ENCODE assay signal across 8 mouse cellular contexts in genomic region chr11:69919661-69920265, GRCm38 (mm10). TPM values are rescaled to one million over a fixed set of nuclear protein-coding genes. Genes with fewer than 3 reads are reported as not detected.
DNase-seq lines count a peak whose midpoint lies in the region; ATAC-seq and TF ChIP-seq lines count a peak whose summit lies in the region.

No protein-coding gene starts in this region.

- H3K36me3 ChIP-seq in embryonic facial prominence, embryonic 14.5 days (ENCODE audit: control insufficient read depth, insufficient read depth, low read length), result peaks cover 47% of the 10 kb centered on the region
- H3K36me3 ChIP-seq in heart, embryonic 13.5 days, result peaks cover 44% of the 10 kb centered on the region
- H3K36me3 ChIP-seq in kidney, postnatal 0 days (ENCODE audit: insufficient read depth, low read length), result peaks cover 33% of the 10 kb centered on the region
- peaks cover 30% of the 10 kb centered on the region for H3K36me3 ChIP-seq in lung, postnatal 0 days (ENCODE audit: insufficient read depth, low read length)

- peak overlapping the region; percentile 96 for H3K27ac ChIP-seq in embryonic facial prominence, embryonic 14.5 days (replicated peaks; ENCODE audit: low read depth, low read length)
- peak overlapping the region; percentile 99 for H3K27ac ChIP-seq in heart, embryonic 13.5 days (replicated peaks)
- peak overlapping the region; percentile 96 for H3K27ac ChIP-seq in kidney, postnatal 0 days
- H3K27ac ChIP-seq in lung, postnatal 0 days (ENCODE audit: low read length), result peak overlapping the region; percentile 96

- under 1% methylated on average over 17 of the region's 17 CpGs for WGBS in embryonic facial prominence, embryonic 14.5 days
- under 1% methylated on average over 17 of the region's 17 CpGs for WGBS in heart, embryonic 13.5 days
- whole genome bisulfite sequencing in kidney, postnatal 0 days, result 0% methylated on average over 17 of the region's 17 CpGs
- 2% methylated on average over 17 of the region's 17 CpGs for WGBS in lung, postnatal 0 days

- H3K4me2 ChIP-seq in embryonic facial prominence, embryonic 14.5 days (ENCODE audit: low read depth, low read length), result peak overlapping the region; percentile 75
- H3K4me2 ChIP-seq in heart, embryonic 13.5 days, result peak overlapping the region; percentile 97
- peak overlapping the region; percentile 71 for H3K4me2 ChIP-seq in kidney, postnatal 0 days (ENCODE audit: low read length)
- peak overlapping the region; percentile 99 for H3K4me2 ChIP-seq in lung, postnatal 0 days (replicated peaks; ENCODE audit: low read depth, low read length)

- peak overlapping the region; percentile 99 for H3K9ac ChIP-seq in embryonic facial prominence, embryonic 14.5 days (ENCODE audit: low read depth, low read length)
- H3K9ac ChIP-seq in heart, embryonic 13.5 days, result peak overlapping the region; percentile 99
- peak overlapping the region; percentile 98 for H3K9ac ChIP-seq in kidney, postnatal 0 days (ENCODE audit: low read depth, low read length)
- H3K9ac ChIP-seq in lung, postnatal 0 days (replicated peaks; ENCODE audit: low read depth), result peak overlapping the region; percentile 89

- no peaks in the 10 kb centered on the region for H3K27me3 ChIP-seq in embryonic facial prominence, embryonic 14.5 days (replicated peaks; ENCODE audit: control insufficient read depth, insufficient read depth, low read length)
- H3K27me3 ChIP-seq in heart, embryonic 13.5 days (replicated peaks), result no peaks in the 10 kb centered on the region
- no peaks in the 10 kb centered on the region for H3K27me3 ChIP-seq in kidney, postnatal 0 days (ENCODE audit: insufficient read depth, low read length)
- no peaks in the 10 kb centered on the region for H3K27me3 ChIP-seq in lung, postnatal 0 days (replicated peaks; ENCODE audit: insufficient read depth, low read length)

- peak; percentile 63 to 75 for DNase-seq in CD8-positive naive resting alpha-beta T cell, adult 2 months (ENCODE audit: low read depth in 2 of 2, low spot score in 2 of 2)
- DNase-seq in adrenal gland, adult 8-10 months, result peak; percentile 81
- DNase-seq in embryonic facial prominence, embryonic 14.5 days (ENCODE audit: low spot score), result peak; percentile 91
- peak; percentile 87 for DNase-seq in kidney, postnatal 0 days (ENCODE audit: low spot score)
- DNase-seq in lung, postnatal 0 days (ENCODE audit: low spot score), result peak; percentile 94
- peak; percentile 44 for DNase-seq in ovary, postnatal 10 days (ENCODE audit: low spot score)
- DNase-seq in urinary bladder, postnatal 25 days (ENCODE audit: low spot score), result peak; percentile 72

- H3K4me3 ChIP-seq in embryonic facial prominence, embryonic 14.5 days (ENCODE audit: low read depth, low read length), result peak overlapping the region; percentile 94
- H3K4me3 ChIP-seq in heart, embryonic 13.5 days, result peak overlapping the region; percentile 91
- peak overlapping the region; percentile 92 for H3K4me3 ChIP-seq in kidney, postnatal 0 days (replicated peaks; ENCODE audit: low read depth, low read length)
- H3K4me3 ChIP-seq in lung, postnatal 0 days (ENCODE audit: low read depth, low read length), result peak overlapping the region; percentile 92

- ATAC-seq in embryonic facial prominence, embryonic 14.5 days (ENCODE audit: low read depth), result no peak; the same call in 1 of the 2 replicates
- ATAC-seq in heart, embryonic 13.5 days (ENCODE audit: extremely low read depth, insufficient number of reproducible peaks, low FRiP score, low TSS enrichment), result 0 out of 2 replicates have a peak, but pooled peaks have one; percentile 26
- ATAC-seq in kidney, postnatal 0 days (replicated peaks; ENCODE audit: low FRiP score, low read depth), result peak; percentile 27
- peak; percentile 35 for ATAC-seq in lung, postnatal 0 days

- no peak for TF ChIP-seq EP300 in lung, postnatal 0 days (IDR thresholded peaks at IDR 0.05)

- no peak for TF ChIP-seq CTCF in kidney, postnatal 0 days (IDR thresholded peaks at IDR 0.05; ENCODE audit: low read depth)
- TF ChIP-seq CTCF in lung, postnatal 0 days (IDR thresholded peaks at IDR 0.05), result no peak

- H3K9me3 ChIP-seq in embryonic facial prominence, embryonic 14.5 days (ENCODE audit: control insufficient read depth, low read length), result no peaks in the 10 kb centered on the region
- H3K9me3 ChIP-seq in heart, embryonic 13.5 days, result no peaks in the 10 kb centered on the region
- no peaks in the 10 kb centered on the region for H3K9me3 ChIP-seq in kidney, postnatal 0 days (replicated peaks; ENCODE audit: low read length)
- no peaks in the 10 kb centered on the region for H3K9me3 ChIP-seq in lung, postnatal 0 days (ENCODE audit: low read length)

- peaks cover 13% of the 10 kb centered on the region for H3K4me1 ChIP-seq in embryonic facial prominence, embryonic 14.5 days (ENCODE audit: control insufficient read depth, insufficient read depth, low read length)
- H3K4me1 ChIP-seq in heart, embryonic 13.5 days, result peaks cover 58% of the 10 kb centered on the region
- H3K4me1 ChIP-seq in kidney, postnatal 0 days (replicated peaks; ENCODE audit: insufficient read depth, low read length), result peaks cover 15% of the 10 kb centered on the region
- H3K4me1 ChIP-seq in lung, postnatal 0 days (ENCODE audit: insufficient read depth, low read depth, low read length), result peaks cover 12% of the 10 kb centered on the region; the same call in 1 of the 2 replicates

RNA-seq across cellular contexts. Expression of gene Eif5a, which starts 2.0 kb away (rescaled TPM):
- total RNA-seq in adrenal gland, adult 8-10 months (2022), result 100 to 1,000 TPM; 468 to 561 (median 519) TPM
- 1,503 and 1,606 TPM in 2 replicates for polyA plus RNA-seq in embryonic facial prominence, embryonic 14.5 days (2014; fragmentation: Nextera tagmentation; extraction: Ambion mirVana)
- 1,157 and 1,215 TPM in 2 replicates for polyA plus RNA-seq in heart, embryonic 13.5 days (2015; fragmentation: Nextera tagmentation; extraction: Ambion mirVana)
- 1,371 and 1,476 TPM in 2 replicates for polyA plus RNA-seq in kidney, postnatal 0 days (2015; fragmentation: Nextera tagmentation; extraction: Ambion mirVana)
- 758 and 815 TPM in 2 replicates for polyA plus RNA-seq in lung, postnatal 0 days (2015; fragmentation: Nextera tagmentation; extraction: Ambion mirVana)

RNA-seq across cellular contexts. Expression of gene Gps2, which starts 6.1 kb away (rescaled TPM):
- 10 to 100 TPM; 44.0 to 72.7 (median 52.0) TPM for total RNA-seq in adrenal gland, adult 8-10 months (2022)
- 55.0 and 57.2 TPM in 2 replicates for polyA plus RNA-seq in embryonic facial prominence, embryonic 14.5 days (2014; fragmentation: Nextera tagmentation; extraction: Ambion mirVana)
- polyA plus RNA-seq in heart, embryonic 13.5 days (2015; fragmentation: Nextera tagmentation; extraction: Ambion mirVana), result 45.0 and 52.2 TPM in 2 replicates
- polyA plus RNA-seq in kidney, postnatal 0 days (2015; fragmentation: Nextera tagmentation; extraction: Ambion mirVana), result 63.0 and 65.0 TPM in 2 replicates
- polyA plus RNA-seq in lung, postnatal 0 days (2015; fragmentation: Nextera tagmentation; extraction: Ambion mirVana), result 53.0 and 59.1 TPM in 2 replicates

RNA-seq across cellular contexts. Expression of gene Ybx2, which starts 15.8 kb away (rescaled TPM):
- 10 to 100 TPM in 3 of 4 experiments, 1 to 10 TPM in 1; 6.3 to 13.9 (median 11.8) TPM for total RNA-seq in adrenal gland, adult 8-10 months (2022)
- polyA plus RNA-seq in embryonic facial prominence, embryonic 14.5 days (2014; fragmentation: Nextera tagmentation; extraction: Ambion mirVana), result 2.9 and 4.2 TPM in 2 replicates
- 3.1 TPM in 2 replicates for polyA plus RNA-seq in heart, embryonic 13.5 days (2015; fragmentation: Nextera tagmentation; extraction: Ambion mirVana)
- 6.8 and 7.5 TPM in 2 replicates for polyA plus RNA-seq in kidney, postnatal 0 days (2015; fragmentation: Nextera tagmentation; extraction: Ambion mirVana)
- polyA plus RNA-seq in lung, postnatal 0 days (2015; fragmentation: Nextera tagmentation; extraction: Ambion mirVana), result 1.00 and 1.1 TPM in 2 replicates

RNA-seq across cellular contexts. Expression of gene Neurl4, which starts 18.9 kb away (rescaled TPM):
- 10 to 100 TPM; 36.4 to 71.4 (median 51.5) TPM for total RNA-seq in adrenal gland, adult 8-10 months (2022)
- polyA plus RNA-seq in embryonic facial prominence, embryonic 14.5 days (2014; fragmentation: Nextera tagmentation; extraction: Ambion mirVana), result 10.1 and 10.3 TPM in 2 replicates
- polyA plus RNA-seq in heart, embryonic 13.5 days (2015; fragmentation: Nextera tagmentation; extraction: Ambion mirVana), result 7.8 and 8.1 TPM in 2 replicates
- 9.7 and 12.7 TPM in 2 replicates for polyA plus RNA-seq in kidney, postnatal 0 days (2015; fragmentation: Nextera tagmentation; extraction: Ambion mirVana)
- polyA plus RNA-seq in lung, postnatal 0 days (2015; fragmentation: Nextera tagmentation; extraction: Ambion mirVana), result 3.8 and 3.9 TPM in 2 replicates

RNA-seq across cellular contexts. Expression of gene 2810408A11Rik, which starts 19.0 kb away (rescaled TPM):
- total RNA-seq in adrenal gland, adult 8-10 months (2022), result 1 to 10 TPM in 1 of 4 experiments, under 1 TPM in 3; 0.23 to 2.4 (median 0.71) TPM
- polyA plus RNA-seq in embryonic facial prominence, embryonic 14.5 days (2014; fragmentation: Nextera tagmentation; extraction: Ambion mirVana), result 5.7 and 8.3 TPM in 2 replicates
- 4.0 and 4.1 TPM in 2 replicates for polyA plus RNA-seq in heart, embryonic 13.5 days (2015; fragmentation: Nextera tagmentation; extraction: Ambion mirVana)
- polyA plus RNA-seq in kidney, postnatal 0 days (2015; fragmentation: Nextera tagmentation; extraction: Ambion mirVana), result 12.5 and 13.0 TPM in 2 replicates
- 6.4 and 7.0 TPM in 2 replicates for polyA plus RNA-seq in lung, postnatal 0 days (2015; fragmentation: Nextera tagmentation; extraction: Ambion mirVana)

Comparison
In these comparisons a context has a peak if more than half of its experiments do, and no peak if none do; other contexts are left out.
1. DNase-seq: peak in every context shown above with its lines; median percentile 94 in lung, postnatal 0 days; 91 in embryonic facial prominence, embryonic 14.5 days; 87 in kidney, postnatal 0 days; 81 in adrenal gland, adult 8-10 months; 72 in urinary bladder, postnatal 25 days; 69 in CD8-positive naive resting alpha-beta T cell, adult 2 months; 44 in ovary, postnatal 10 days.